Mouse (Mus musculus) megakaryocyte, embryonic 14.5 days (primary cell): ENCODE results near the gene Lgi4.

Experiments
- FLI1 ChIP-seq: IDR thresholded peaks from 2 replicates; pipeline ENCODE4 v1.6.1; 2012; ENCODE audit warnings: low read length, inconsistent platforms, mixed read lengths
- GATA1 ChIP-seq: IDR thresholded peaks from 3 replicates; pipeline ENCODE4 v1.6.1; 2012; ENCODE audit warnings: mixed read lengths, low read length, inconsistent platforms, borderline replicate concordance

- TF ChIP-seq FLI1 (no peak), GATA1 (no peak)
These were observed 52.9 kb downstream of the Lgi4 start for GRCm38 (mm10) chr7:31112036-31112435.
